Mouse (Mus musculus): ENCODE results near the gene Adamts16. TPM values are rescaled to one million over a fixed set of nuclear protein-coding genes. Genes with fewer than 3 reads are reported as not detected.

Adamts16 gene
- total RNA-seq, 2 experiments from 2014 or later = 6.3 to 10.9 TPM

DNA sequence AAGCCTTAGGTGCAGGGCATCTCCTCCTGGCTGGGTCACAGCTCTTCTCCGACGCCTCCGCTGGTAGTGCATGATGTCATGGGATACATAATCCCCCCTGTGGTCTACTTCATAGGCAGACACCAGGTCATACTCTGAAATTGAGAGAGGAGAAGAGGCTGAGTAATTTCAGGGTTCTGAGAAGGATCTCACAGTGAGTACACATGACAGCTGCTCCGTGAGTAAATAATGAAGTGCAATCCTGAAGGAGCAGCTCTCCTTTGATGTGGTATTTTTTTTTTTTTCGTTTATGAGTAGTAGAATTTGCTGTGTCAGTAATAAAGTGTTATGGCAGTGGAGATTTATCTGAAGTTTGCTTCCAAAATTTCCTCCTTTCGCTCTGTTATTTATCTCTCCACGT lies 5.4 kb downstream of the Adamts16 start:
- no peak for DNase-seq (ENCODE audit: low spot score in 2 of 2)

DNA sequence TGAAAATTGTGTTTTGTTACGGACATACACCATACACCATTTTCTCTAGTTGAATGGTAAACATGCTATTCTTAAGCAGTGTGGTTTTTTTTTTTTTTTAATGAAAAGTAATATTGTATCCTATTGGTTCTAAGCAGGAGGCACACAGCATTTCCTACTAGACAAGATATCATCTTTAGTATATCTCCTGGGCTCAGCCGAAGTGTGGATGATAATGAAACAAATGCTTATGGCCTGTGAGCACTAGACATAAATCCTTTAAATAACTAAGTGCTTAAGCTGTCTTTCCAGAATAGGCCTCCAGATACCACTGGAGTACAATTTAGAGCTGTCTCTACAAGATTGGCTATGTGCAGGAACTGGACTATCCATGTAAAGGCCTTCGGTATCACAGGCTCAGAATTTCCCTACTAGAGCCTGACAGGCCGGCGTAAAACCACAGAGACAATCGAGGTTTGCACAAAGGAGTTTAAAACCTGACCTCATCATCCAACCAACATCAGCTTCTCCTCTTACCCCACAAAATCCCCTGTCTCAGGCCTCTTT lies 8.9 kb downstream of the Adamts16 start:
- DNase-seq (ENCODE audit: low spot score in 2 of 2) = no peak

DNA sequence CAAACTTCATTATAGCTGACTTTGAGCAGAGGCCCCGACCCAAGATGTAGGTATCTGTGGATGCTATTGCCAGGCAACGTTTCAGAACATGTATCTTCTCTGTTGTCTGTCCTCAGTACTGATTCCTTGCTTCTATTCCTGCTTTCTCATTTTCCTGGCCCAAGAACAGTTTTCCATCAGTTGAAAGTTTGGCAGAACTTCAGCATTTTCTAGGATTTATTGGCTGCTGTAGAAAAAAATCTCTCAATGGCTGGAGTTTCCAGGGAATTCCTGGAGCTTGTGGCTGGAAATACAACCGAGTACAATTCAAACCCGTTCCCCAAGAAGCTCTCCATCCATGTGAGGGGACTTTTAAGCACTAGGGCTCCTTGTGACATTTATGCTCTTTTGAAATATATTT lies 10.6 kb downstream of the Adamts16 start:
- DNase-seq (ENCODE audit: low spot score in 2 of 2) = no peak

DNA sequence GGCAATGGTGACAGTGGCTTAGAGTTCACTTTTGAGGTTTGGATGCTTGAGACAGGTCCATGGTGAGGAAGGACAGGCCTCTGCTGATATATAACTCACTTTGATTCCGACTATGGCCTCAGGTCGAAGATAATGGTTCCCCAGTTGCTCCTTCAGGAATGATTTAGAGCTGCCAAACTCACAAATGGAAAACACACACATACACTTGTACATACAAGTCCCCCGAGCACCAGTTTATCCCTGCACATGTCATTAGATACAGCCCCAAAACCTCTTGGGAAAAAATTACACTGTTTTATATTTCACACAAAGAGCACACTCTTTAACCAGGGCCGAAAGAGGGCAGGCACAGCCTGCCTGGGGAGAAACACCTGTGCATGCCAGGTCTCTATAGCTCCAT lies 14.1 kb downstream of the Adamts16 start:
- no peak for DNase-seq (ENCODE audit: low spot score in 2 of 2)

DNA sequence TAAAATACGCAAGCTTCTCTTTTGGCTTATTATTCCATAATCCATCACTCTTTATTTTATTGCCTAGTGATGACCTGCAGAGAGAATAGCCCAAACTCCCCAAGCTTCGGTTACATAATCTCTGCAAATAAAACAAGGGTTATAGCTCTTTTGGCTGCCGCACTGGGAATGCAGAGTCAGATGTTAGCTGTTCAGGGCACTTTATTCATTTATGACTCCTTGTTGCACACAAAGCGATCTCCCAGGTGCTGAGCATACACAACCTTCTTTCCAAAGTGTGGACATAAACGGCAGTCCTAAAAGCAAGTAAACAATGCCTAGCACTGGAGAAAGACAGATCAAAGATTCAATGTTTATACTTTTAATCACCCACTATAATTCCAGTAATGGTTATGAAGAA lies 16.3 kb downstream of the Adamts16 start:
- DNase-seq (ENCODE audit: low spot score in 2 of 2) = no peak

DNA sequence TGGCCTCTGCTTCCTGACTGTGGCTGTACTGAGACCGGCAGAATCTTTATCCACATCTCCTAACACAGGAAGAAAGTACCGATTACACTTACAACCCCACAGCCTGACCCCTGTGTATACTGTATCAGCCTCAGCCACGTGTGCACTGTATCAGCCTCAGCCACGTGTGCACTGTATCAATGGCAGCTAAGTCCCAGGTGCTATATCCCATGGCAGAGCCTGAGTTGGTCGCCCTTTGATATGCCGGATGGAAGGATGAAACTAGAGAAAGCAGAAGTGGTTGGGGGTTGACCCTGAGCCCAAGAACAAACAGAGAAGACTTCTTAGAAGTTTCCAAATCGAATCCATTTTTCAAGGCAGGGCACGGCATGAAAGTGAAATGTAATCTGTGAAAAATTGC lies 17.9 kb downstream of the Adamts16 start:
- no peak for DNase-seq (ENCODE audit: low spot score in 2 of 2)

DNA sequence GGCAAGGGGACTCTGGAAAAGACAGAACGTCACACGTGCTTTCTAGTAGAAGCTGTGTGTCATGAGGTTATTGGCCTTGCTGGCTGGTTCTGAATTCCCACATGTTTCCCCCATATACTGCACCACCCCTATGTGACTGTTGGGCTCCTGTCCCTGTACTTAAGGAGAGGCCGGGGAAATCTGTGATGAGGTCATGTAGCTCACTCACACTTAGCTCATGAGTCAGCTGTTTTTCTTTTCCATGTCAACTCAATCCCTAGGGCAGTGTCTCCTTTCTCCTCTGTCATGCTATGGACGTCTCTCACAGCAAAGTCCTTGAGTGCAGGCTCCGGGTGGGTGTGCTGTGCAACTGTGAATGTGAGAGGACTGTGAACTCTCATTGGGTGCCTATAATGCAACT lies 22.6 kb downstream of the Adamts16 start:
- no peak for DNase-seq (ENCODE audit: low spot score in 2 of 2)

DNA sequence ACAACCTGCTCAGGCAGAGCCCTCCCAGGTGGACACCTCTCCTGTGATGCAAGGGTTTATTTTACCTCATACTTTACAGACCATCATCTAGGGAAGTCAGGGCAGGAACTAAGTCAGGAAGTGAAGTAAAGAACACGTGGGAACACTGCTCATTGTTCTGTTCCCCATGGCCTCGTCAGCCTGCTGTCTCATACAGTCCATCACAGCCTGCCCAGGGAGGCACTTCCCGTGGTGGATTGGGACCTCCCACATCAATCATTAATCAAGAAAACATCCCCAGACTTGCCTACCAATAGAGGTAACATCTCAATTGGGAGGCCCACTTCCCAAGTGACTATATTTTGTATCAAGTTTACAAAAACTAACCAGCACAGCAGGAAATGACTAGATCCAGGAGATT lies 27.2 kb downstream of the Adamts16 start:
- DNase-seq (ENCODE audit: low spot score in 2 of 2) = no peak

DNA sequence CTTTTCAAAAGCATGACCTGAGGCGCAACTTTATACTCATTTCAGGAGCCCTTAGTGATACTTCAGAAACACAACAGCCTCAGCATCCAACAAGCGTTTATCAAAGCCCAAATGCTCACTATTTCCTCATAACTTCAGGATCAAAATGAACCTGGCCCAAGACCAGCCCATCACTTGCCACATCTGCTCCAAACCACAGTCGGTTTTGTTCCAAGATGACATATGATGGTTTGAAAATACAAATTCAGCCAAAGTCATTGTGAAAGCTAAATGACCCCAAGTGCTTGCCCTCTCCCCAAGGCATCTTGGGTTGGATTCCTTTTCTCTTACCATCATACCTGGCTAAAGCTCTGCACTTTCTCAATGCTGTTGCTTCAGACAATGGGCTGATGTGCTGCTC lies 36.1 kb downstream of the Adamts16 start:
- no peak for DNase-seq (ENCODE audit: low spot score in 2 of 2)

DNA sequence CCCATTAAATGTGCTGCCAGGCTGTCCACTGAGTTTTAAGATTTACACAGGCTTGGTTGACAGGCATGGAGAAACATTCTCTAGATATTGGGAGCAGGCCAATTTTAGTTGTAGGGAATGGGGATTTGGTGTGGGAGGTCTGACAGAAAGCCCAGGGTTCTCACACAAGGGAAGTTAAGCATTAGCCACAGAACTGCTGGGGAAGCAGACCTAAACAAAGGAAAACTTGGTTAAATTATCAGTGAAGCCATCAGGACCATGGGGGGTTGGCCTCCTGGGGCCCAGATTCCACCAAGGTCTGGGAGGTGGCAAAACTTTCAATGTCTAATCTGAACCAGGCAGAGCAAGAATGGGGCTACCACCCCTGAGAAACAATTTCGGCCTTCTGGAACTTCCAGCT lies 38.8 kb downstream of the Adamts16 start:
- no peak for DNase-seq (ENCODE audit: low spot score in 2 of 2)

DNA sequence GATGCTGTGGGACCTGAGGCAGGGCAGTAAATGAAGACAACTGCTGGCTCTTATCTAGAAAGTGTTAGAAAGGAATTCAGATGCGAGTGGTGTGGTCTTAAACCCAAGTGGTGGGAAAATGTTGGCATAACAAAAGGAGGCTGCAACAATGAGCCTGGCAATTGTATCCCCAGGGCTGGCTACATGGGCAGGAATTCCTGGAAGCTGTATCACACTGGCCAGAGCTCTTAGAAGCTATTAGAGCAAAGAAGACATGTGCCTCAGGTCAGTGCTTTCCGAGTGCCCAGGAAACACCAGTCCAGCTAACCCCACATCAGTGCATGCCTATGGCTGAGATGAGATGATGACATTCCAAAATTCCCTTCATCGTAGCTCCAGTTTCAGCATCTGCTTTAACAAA lies 42.3 kb downstream of the Adamts16 start:
- no peak for DNase-seq (ENCODE audit: low spot score in 2 of 2)

DNA sequence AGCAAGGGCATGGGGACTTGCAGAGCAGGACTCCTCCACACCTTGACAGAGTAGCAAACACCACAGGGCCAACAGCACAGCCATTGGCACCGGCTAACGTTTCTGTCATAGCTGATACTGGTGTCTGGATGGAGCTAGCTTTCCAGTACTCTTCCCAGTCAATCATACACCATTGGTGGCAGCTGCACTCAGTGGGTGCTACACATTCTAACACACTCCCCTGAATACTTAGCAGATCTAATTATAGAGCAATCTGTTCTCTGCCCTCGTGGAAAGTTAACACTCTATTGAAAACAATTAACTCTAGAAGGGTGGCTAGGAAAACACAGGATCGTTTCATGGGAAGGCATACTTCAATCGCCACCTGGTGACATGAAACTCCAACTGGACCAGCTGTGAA lies 43.2 kb downstream of the Adamts16 start:
- peak; percentile 20 to 44 for DNase-seq (ENCODE audit: low spot score in 2 of 2)

DNA sequence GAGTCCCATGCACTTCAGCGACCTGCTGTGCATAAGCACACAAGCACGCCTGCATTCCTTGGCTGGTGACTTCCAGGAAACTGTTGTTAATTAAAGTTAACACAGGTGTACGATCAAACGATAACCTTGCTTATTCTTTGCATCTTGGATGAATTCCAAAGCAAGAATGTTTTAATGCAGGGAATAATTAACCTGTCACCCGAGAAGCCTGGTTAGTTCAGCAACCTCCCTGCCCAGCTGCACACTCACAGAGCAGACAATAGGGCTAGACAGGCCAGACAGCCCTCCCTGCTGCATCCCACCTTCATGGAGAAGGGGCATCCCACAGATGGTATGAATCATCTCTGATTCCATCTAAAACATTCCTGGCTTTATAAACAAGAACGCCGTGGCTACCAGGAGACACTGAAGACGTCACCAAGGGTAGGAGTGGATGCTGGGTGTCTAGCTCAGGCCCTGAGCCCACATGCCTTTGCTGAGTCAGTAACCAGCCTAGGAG lies 47.5 kb downstream of the Adamts16 start:
- no peak for DNase-seq (ENCODE audit: low spot score in 2 of 2)

DNA sequence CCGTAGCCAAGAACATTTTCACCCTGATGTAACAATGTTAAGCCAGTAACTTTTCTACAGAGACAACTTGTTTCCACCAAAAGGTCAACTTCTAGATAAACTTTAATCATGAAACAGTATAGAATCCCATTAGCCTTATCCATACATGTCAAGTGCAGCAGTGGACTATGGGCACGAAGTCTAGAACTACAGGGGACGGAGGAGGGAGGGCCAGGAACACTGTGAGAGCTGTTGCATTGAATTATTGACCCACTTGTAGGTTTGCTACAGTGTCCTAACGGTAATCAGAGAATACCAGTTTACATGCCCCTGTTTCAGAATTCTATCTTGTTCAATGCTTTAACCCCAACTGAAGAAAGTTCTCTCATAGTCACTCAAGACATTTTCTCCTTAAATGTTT lies 48.0 kb downstream of the Adamts16 start:
- DNase-seq (ENCODE audit: low spot score in 2 of 2) = no peak

DNA sequence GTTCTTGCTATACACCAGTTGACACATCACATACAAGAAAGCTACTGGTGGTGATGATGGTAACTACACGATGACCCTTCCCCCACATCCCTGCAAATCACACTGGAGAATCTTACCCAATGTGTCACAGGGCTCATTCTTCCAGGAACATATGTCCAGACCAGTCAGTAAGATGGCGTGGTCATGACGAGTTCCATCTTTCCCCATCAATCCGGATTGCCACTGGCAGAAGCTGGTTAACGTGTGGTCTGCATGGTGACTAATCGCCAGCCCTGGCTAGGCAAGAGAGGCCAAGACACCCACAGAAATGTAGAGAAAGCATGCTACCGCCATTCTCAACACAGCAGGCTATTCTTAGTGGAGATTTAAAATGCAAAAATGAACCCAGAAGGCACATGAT lies 48.7 kb downstream of the Adamts16 start:
- no peak for DNase-seq (ENCODE audit: low spot score in 2 of 2)

DNA sequence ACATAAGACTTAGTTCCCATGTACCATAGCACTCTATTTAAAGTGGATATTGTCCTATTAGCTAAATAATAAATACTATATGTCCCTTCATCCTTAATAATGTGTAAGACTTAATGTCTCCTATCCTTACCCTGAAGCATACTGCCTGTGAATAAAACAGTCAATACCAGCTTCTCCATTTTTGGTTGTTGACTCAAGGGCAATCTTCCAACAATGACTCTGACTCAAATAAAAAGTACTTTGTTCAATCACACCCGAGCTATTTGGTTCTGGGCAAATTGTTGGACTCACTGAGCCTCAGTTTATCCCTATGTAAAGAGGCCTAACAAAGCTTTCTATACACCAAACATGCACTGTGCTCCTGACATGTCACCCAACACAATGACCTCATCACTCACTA lies 51.8 kb downstream of the Adamts16 start:
- no peak for DNase-seq (ENCODE audit: low spot score in 2 of 2)

DNA sequence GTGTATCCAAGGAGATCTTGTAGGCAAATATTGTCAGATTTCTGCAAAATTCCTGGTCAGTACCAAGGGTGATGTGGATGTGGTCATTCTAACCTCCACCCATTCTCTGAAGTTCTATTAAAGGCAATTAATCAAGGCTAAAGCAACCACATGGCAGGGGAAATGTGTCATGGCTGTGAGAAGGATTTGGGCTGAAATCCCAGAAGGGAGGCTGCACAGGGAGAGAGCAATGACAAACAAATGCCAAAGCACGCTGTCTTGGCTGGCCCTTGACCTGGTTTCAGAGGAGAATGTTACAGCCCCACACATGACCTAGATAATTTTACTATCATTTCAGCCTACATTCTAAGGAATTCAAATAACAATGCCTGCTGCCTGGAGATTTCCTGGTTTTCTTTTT lies 52.6 kb downstream of the Adamts16 start:
- no peak for DNase-seq (ENCODE audit: low spot score in 2 of 2)

DNA sequence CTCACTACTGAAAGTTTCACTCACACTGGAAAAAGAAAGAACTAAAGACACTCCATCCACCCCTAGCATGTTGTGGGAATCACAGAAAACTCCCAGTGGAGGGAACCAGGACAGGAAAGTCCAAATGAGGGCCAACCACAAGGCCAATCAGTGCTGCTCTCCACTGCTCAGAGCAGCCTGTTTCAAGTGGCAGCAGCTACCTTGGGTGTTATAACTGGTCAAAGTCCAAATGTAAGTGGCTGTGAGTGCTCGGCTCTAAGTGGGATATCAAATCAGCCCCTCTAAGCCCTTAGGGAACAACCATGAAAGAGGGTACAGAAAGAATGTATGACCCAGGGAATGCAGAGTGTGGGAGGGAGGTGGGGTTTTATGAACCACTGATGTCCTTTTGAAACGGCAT lies 56.5 kb downstream of the Adamts16 start:
- no peak for DNase-seq (ENCODE audit: low spot score in 2 of 2)

DNA sequence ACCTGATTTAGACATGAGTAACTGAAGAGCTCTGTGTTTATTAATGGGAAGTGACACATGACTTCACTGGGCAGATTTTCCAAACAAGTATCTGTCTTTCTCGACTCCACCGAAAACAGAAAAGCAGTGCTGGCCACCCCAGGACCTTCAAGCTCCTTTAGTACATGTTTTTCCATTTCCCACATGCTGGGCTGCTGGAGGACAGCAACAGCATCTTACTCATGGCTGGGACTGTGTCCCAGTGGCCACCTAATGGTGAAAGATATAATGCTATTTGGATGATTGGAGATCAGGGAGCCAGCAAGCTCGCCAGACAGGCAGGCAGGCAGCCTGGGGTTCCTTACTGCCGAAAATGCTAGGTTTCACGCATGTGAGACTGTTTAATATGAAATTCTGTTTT lies 57.5 kb downstream of the Adamts16 start:
- no peak for DNase-seq (ENCODE audit: low spot score in 2 of 2)

DNA sequence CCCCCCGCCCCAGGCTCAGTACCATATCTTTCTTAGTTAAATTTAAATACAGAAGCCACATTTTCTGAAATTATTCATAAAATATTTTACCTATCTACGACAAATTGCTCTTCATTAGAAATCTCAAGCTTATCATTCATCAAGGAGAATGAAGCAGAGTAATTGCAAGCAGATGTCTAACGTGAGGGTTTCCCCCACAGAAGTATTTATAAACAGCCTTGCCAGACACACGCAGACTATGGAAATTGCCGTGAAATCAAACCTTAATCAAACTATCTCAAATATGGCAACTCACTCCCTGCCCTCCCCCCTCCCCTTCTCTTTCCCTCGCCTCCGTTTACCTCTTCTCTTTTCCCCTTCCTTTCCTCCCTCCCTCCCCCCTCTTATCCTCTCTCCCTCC lies 61.8 kb downstream of the Adamts16 start:
- no peak for DNase-seq (ENCODE audit: low spot score in 2 of 2)

DNA sequence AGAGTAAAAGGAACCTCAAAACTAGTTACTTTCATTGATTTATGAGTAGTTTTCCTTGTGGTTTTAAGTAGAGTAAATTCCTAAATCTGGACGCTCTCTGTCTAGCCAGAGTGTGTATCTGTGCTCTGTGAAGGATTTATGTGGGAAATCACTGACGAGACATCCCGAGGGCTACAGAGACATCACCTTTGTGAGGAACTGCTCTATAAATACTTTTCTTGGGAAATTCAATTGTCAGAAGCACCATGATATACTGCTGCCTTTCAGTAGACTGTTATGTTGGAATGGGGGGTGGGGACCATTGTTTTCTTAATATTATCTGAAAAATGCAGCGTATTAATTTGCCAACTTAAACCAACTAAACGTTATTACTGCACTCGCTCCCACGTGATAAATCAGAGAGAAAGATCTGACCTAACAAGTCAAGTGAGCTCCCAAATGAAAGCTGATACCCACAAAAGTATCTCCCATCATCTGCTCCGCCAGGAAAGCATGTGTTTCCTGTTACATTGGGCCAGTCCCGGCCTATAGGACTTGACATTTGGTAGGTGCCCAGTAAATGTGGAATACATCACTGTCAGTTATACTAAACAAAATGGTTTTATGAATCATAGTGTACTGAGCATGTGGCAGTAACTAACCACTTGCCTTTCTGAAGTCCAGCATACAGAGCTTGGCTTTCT lies 62.6 kb downstream of the Adamts16 start:
- DNase-seq (ENCODE audit: low spot score in 2 of 2) = no peak

DNA sequence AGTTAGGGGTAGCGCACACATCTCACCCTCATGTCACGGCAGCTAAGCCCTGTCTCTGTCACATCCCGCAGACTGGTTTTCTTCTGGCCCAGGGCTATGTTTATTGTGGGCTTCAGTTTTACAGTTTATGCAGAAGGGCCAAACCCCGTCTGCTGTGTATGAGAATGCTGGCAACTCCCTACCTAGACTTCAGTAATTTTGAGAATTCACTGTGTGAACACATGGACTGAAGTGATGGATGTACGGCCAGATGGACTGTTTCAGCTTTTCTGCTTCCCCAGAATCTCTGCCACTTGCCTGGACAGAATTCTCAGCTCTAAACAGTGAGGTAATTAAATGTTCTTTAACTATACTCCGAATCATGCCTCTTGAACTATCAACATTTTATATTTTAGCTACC lies 70.5 kb downstream of the Adamts16 start:
- no peak for DNase-seq (ENCODE audit: low spot score in 2 of 2)

DNA sequence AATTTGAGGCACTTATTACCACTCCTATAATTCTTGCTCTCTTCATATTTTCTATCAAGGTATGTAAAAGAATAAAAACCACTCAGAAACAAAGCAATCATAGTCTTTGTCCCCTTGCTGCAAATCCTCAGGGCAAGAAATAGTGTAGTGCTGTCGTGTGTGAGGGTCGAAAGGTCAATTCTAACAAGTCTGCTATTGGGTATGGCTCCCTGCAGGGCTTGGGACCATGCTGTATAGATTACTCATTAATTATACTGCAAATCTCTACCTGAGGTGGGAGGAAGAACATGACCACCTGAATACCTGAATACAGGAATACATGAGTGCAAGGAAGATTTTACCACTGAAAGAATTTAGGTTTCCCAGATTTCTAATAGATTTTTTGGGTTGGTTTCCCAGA lies 72.5 kb downstream of the Adamts16 start:
- no peak for DNase-seq (ENCODE audit: low spot score in 2 of 2)
